Mouse (Mus musculus): ENCODE measurements around the gene Slc8a3. TPM values are rescaled to one million over a fixed set of nuclear protein-coding genes. Genes with fewer than 3 reads are reported as not detected.

The Slc8a3 gene
- total and polyA plus RNA-seq, 3 experiments: 0.11 TPM; not detected in 2

GRCm38 (mm10) chr12:81166092-81166491 lies 166.9 kb downstream of the Slc8a3 start:
- no peaks in the 10 kb centered on the region for H3K9me3 ChIP-seq (replicated peaks; ENCODE audit: low read length)
- no peak overlapping the region for H3K4me3 ChIP-seq (replicated peaks in 1 of 3; ENCODE audit: low read depth in 2 of 3, low read length in 2 of 3, poor library complexity in 1 of 3)
- dilution Hi-C loops (cut with MboI; ENCODE audit: extremely low pct_ligation_motif_present, extremely low pct_unique_long_range_greater_than_20kb, low sequenced_read_pairs): no loop called here
- H3K9ac ChIP-seq (ENCODE audit: insufficient read depth, low read depth): no peak overlapping the region
- in situ Hi-C loops (cut with MboI; ENCODE audit: low pct_ligation_motif_present, low pct_unique_long_range_greater_than_20kb, low sequenced_read_pairs): no loop called here
- TF ChIP-seq SMC3 (IDR thresholded peaks at IDR 0.05; ENCODE audit: low read depth, low read length): no peak
- TF ChIP-seq MAZ (IDR thresholded peaks at IDR 0.05; ENCODE audit: low read depth, low read length): no peak
- no peak for TF ChIP-seq JUN (IDR thresholded peaks at IDR 0.05; ENCODE audit: insufficient read depth, low read depth, low read length)
- no peak for TF ChIP-seq CHD2 (IDR thresholded peaks at IDR 0.05; ENCODE audit: low read length)
- H3K36me3 ChIP-seq (replicated peaks in 1 of 2; ENCODE audit: control insufficient read depth in 1 of 2, insufficient read depth in 1 of 2, low read length in 1 of 2): peaks cover 2 to 67% of the 10 kb centered on the region in 2 experiments
- H3K4me1 ChIP-seq (ENCODE audit: control insufficient read depth in 1 of 2, insufficient read depth in 2 of 2): no peaks in the 10 kb centered on the region
- H3K27ac ChIP-seq (ENCODE audit: insufficient read depth, low read depth): no peak overlapping the region
- no peaks in the 10 kb centered on the region for H3K27me3 ChIP-seq (replicated peaks)
- no peak overlapping the region for H3K4me2 ChIP-seq (ENCODE audit: insufficient read depth, low read depth, poor library complexity, severe bottlenecking)
- no peak for DNase-seq (ENCODE audit: extremely low read depth)
- no peaks in the 10 kb centered on the region for H3K79me2 ChIP-seq (replicated peaks; ENCODE audit: control insufficient read depth, extremely low read depth, insufficient read depth, poor library complexity, severe bottlenecking)

GRCm38 (mm10) chr12:81163566-81163965 lies 169.4 kb downstream of the Slc8a3 start:
- Histone ChIP-seq H3K4me3 (replicated peaks in 1 of 3; ENCODE audit: low read depth in 2 of 3, low read length in 2 of 3, poor library complexity in 1 of 3) (no peak overlapping the region), H3K27ac (ENCODE audit: insufficient read depth, low read depth) (no peak overlapping the region), H3K36me3 (replicated peaks in 1 of 2; ENCODE audit: control insufficient read depth in 1 of 2, insufficient read depth in 1 of 2, low read length in 1 of 2) (peaks cover under 1 to 56% of the 10 kb centered on the region in 2 experiments), H3K4me1 (ENCODE audit: control insufficient read depth in 1 of 2, insufficient read depth in 2 of 2) (0 out of 4 replicates have a peak, but pooled peaks cover 0 to under 1% of the 10 kb centered on the region in 2 experiments), H3K9ac (ENCODE audit: insufficient read depth, low read depth) (no peak overlapping the region), H3K79me2 (replicated peaks; ENCODE audit: control insufficient read depth, extremely low read depth, insufficient read depth, poor library complexity, severe bottlenecking) (no peaks in the 10 kb centered on the region), H3K27me3 (replicated peaks) (no peaks in the 10 kb centered on the region), H3K4me2 (ENCODE audit: insufficient read depth, low read depth, poor library complexity, severe bottlenecking) (no peak overlapping the region), H3K9me3 (replicated peaks; ENCODE audit: low read length) (no peaks in the 10 kb centered on the region)
- in situ Hi-C loops (cut with MboI; ENCODE audit: low pct_ligation_motif_present, low pct_unique_long_range_greater_than_20kb, low sequenced_read_pairs) (no loop called here), dilution Hi-C loops (cut with MboI; ENCODE audit: extremely low pct_ligation_motif_present, extremely low pct_unique_long_range_greater_than_20kb, low sequenced_read_pairs) (no loop called here)
- TF ChIP-seq EP300 (IDR thresholded peaks at IDR 0.05; ENCODE audit: low read length) (no peak), NRF1 (IDR thresholded peaks at IDR 0.05; ENCODE audit: low read depth, low read length) (no peak), USF2 (conservative IDR thresholded peaks at IDR 0.05; ENCODE audit: low read depth, low read length) (no peak), CHD1 (IDR thresholded peaks at IDR 0.05; ENCODE audit: low read depth, low read length) (no peak), ELF1 (IDR thresholded peaks at IDR 0.05; ENCODE audit: low read depth, low read length) (no peak), CTCF (conservative IDR thresholded peaks at IDR 0.05 in 1 of 2, IDR thresholded peaks at IDR 0.05 in 1 of 2; ENCODE audit: low read depth in 2 of 2, low read length in 2 of 2) (no peak), RAD21 (IDR thresholded peaks at IDR 0.05; ENCODE audit: low read depth, low read length) (no peak), POLR2AphosphoS2 (IDR thresholded peaks at IDR 0.05; ENCODE audit: low read depth, low read length) (no peak), KAT2A (IDR thresholded peaks at IDR 0.05; ENCODE audit: insufficient replicate concordance, low read length) (no peak), MAFK (IDR thresholded peaks at IDR 0.05; ENCODE audit: insufficient replicate concordance, low read length) (no peak), MEF2A (IDR thresholded peaks at IDR 0.05; ENCODE audit: borderline replicate concordance, low read depth, low read length) (no peak), NELFE (IDR thresholded peaks at IDR 0.05; ENCODE audit: low read depth, low read length) (no peak), TCF12 (IDR thresholded peaks at IDR 0.05; ENCODE audit: low read depth, low read length) (no peak), MAX (IDR thresholded peaks at IDR 0.05; ENCODE audit: low read length) (no peak)
- DNase-seq (ENCODE audit: extremely low read depth): no peak
